Mouse (Mus musculus): ENCODE measurements at regions not wholly inside any gene's neighbourhood (a gene's known extent, or its start where the extent isn't known, plus 50 kb on each side); places are given as distances from the start of the nearest gene placed in this dataset.
A peak's percentile ranks its signal among the peaks of the same experiment; 100 is the strongest.

DNA sequence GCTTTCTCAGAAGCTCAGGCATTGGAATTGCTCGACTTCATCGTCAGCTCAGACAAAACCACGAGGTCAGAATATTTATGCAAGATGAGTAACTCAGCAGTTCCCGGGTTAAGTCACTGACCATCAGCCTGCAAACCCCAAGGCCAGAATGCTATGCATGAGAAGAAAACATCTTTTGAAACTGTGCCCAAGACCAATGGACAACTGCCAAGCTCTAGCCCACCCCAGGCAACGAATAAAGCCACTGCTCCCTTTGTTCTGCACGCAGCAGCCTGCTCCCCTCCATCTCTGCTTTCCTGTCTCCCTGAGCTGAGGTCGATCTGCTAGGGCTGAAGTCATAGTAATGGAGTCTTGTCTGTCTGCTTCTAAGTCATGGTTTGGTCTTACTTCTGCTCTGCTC is 61.7 kb upstream of the Gpc1 start:
- Histone ChIP-seq H3K4me2 (replicated peaks; ENCODE audit: low read depth, low read length) (no peak overlapping the region), H3K27ac (ENCODE audit: low read length) (no peak overlapping the region), H3K27me3 (replicated peaks; ENCODE audit: insufficient read depth, low read length) (no peaks in the 10 kb centered on the region), H3K36me3 (ENCODE audit: insufficient read depth, low read length) (no peaks in the 10 kb centered on the region), H3K9ac (replicated peaks; ENCODE audit: low read depth) (no peak overlapping the region), H3K9me3 (ENCODE audit: low read length) (no peaks in the 10 kb centered on the region), H3K4me1 (ENCODE audit: insufficient read depth, low read depth, low read length) (no peaks in the 10 kb centered on the region), H3K4me3 (ENCODE audit: low read depth, low read length) (no peak overlapping the region)
- DNase-seq (ENCODE audit: low spot score) (no peak), ATAC-seq (no peak)
- WGBS: 45% methylated on average over 7 of the region's 7 CpGs
- TF ChIP-seq CTCF (IDR thresholded peaks at IDR 0.05): no peak
- TF ChIP-seq EP300 (IDR thresholded peaks at IDR 0.05): no peak

DNA sequence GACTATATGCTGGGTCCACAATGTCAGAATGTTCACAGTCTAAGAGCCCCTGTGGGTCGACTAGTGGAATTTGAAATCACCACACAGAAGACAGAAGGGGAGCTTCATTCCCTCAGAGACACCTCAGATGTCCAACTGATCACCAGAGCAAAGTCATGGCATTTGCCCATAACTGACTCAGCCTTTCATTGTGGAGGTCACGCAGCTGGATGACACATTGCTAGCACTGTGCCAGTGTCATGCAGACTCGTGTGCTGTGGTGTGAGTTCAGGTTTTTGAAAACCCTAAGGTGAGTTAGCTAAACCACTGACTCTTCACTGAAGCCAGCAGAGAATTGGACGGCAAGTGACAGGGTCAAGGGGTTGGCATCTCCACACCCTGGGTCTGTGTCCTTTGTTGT is 62.3 kb upstream of the Gpc1 start:
- ATAC-seq: no peak
- WGBS: 53% methylated on average over 4 of the region's 4 CpGs

DNA sequence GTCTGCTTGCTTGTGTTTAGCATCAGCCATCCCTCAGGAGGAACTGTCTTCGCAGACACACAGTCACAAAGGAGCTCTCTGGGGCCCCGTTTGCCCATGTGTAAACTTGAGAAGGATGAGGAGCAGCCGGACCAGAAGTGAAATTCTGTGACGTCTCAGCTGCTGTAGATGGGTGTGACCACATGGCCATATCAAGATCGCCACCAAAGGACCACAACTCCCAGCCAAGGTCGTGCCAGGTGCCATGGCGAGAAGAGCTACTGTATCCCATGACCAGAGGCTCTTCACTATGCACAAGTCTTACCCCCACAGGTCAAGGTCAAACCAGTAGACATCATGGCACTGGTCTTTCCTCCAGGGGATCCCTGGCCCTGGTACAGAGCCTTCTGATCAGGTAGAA is 64.9 kb upstream of the Gpc1 start:
- 68% methylated on average over 7 of the region's 7 CpGs for WGBS
- Histone ChIP-seq H3K9me3 (ENCODE audit: low read length) (no peaks in the 10 kb centered on the region), H3K4me2 (replicated peaks; ENCODE audit: low read depth, low read length) (no peak overlapping the region), H3K9ac (replicated peaks; ENCODE audit: low read depth) (no peak overlapping the region), H3K4me1 (ENCODE audit: insufficient read depth, low read depth, low read length) (no peaks in the 10 kb centered on the region), H3K4me3 (ENCODE audit: low read depth, low read length) (no peak overlapping the region), H3K27me3 (replicated peaks; ENCODE audit: insufficient read depth, low read length) (no peaks in the 10 kb centered on the region), H3K36me3 (ENCODE audit: insufficient read depth, low read length) (no peaks in the 10 kb centered on the region), H3K27ac (ENCODE audit: low read length) (no peak overlapping the region)
- DNase-seq (ENCODE audit: low spot score) (no peak), ATAC-seq (no peak)
- TF ChIP-seq CTCF (IDR thresholded peaks at IDR 0.05) (no peak), EP300 (IDR thresholded peaks at IDR 0.05) (no peak)

More for the DNA sequence above, 62.3 kb upstream of the Gpc1 start:
- Histone ChIP-seq H3K36me3 (ENCODE audit: insufficient read depth, low read length) (no peaks in the 10 kb centered on the region), H3K4me2 (replicated peaks; ENCODE audit: low read depth, low read length) (no peak overlapping the region), H3K9ac (replicated peaks; ENCODE audit: low read depth) (no peak overlapping the region), H3K27ac (ENCODE audit: low read length) (no peak overlapping the region), H3K4me1 (ENCODE audit: insufficient read depth, low read depth, low read length) (no peaks in the 10 kb centered on the region), H3K27me3 (replicated peaks; ENCODE audit: insufficient read depth, low read length) (no peaks in the 10 kb centered on the region), H3K9me3 (ENCODE audit: low read length) (no peaks in the 10 kb centered on the region), H3K4me3 (ENCODE audit: low read depth, low read length) (no peak overlapping the region)
- no peak for TF ChIP-seq CTCF (IDR thresholded peaks at IDR 0.05)
- no peak for TF ChIP-seq EP300 (IDR thresholded peaks at IDR 0.05)
- DNase-seq (ENCODE audit: low spot score): no peak

DNA sequence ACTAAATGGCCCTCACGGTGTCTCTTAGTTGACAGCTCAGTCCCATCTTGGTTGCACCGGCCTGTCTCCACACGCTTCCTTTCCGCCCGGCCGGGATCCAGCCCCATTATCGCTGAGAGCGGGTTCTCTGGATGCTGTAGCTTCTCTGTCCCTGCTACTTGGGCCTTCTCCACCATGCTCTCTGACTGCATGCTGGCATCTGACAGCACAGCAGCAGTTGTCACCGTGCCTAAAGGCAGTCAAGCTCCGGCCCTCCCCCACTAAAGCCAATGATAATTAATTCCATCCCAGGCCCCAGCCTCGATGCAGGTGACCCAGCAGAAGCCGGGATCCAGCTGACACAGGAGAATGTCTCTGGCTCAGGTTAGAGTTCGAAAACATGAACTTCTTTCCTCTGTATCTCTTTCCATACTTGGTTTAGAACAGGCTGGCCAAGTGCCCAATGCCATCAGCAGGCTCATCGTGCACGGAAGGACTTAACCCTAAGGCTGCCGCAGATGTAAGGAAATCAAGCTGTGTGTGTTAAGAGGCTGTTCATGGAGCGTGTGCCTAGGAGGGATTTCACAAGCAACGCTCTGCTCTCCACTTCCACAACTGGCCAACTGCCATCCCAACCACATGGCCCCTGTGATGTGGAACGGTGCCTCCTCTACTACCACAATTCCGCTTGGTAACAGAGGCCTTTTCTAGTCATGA is 76.5 kb upstream of the Gpc1 start:
- WGBS: 57% methylated on average over 20 of the region's 20 CpGs
- Histone ChIP-seq H3K27ac (ENCODE audit: low read length) (no peak overlapping the region), H3K4me3 (ENCODE audit: low read depth, low read length) (no peak overlapping the region), H3K9ac (replicated peaks; ENCODE audit: low read depth) (no peak overlapping the region), H3K36me3 (ENCODE audit: insufficient read depth, low read length) (no peaks in the 10 kb centered on the region), H3K4me2 (replicated peaks; ENCODE audit: low read depth, low read length) (no peak overlapping the region), H3K4me1 (ENCODE audit: insufficient read depth, low read depth, low read length) (no peaks in the 10 kb centered on the region), H3K9me3 (ENCODE audit: low read length) (no peaks in the 10 kb centered on the region), H3K27me3 (replicated peaks; ENCODE audit: insufficient read depth, low read length) (no peaks in the 10 kb centered on the region)
- ATAC-seq (no peak), DNase-seq (ENCODE audit: low spot score) (peak; percentile 52)
- no peak for TF ChIP-seq CTCF (IDR thresholded peaks at IDR 0.05)
- no peak for TF ChIP-seq EP300 (IDR thresholded peaks at IDR 0.05)

DNA sequence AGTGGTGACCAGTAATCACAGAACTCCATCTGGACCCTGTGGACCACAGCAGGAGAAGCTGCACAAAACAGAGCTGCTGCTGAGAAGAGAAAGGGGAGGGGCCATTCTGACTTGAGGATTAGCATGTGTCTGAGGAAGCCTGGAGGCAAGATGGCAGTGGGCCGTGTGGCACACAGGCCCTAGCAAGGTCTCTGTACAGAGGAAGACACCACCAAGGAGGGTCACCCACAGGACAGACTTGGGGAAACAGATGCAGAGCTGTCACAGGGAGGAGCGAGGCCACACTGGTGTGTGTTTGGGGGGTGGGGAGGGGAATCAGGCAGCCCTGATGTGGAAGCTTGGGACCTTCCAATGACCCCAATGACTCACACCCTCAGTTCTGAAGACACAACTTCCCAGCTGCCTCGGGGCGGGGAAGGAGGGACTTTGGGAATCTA is 79.7 kb upstream of the Gpc1 start:
- H3K27ac ChIP-seq (ENCODE audit: low read length): no peak overlapping the region
- DNase-seq (ENCODE audit: low spot score): peak; percentile 75
- H3K36me3 ChIP-seq (ENCODE audit: insufficient read depth, low read length): no peaks in the 10 kb centered on the region
- H3K27me3 ChIP-seq (replicated peaks; ENCODE audit: insufficient read depth, low read length): no peaks in the 10 kb centered on the region
- TF ChIP-seq EP300 (IDR thresholded peaks at IDR 0.05) (no peak), CTCF (IDR thresholded peaks at IDR 0.05) (no peak)
- WGBS: 29% methylated on average over 4 of the region's 4 CpGs
- ATAC-seq: peak; percentile 78
- no peaks in the 10 kb centered on the region for H3K9me3 ChIP-seq (ENCODE audit: low read length)
- H3K4me3 ChIP-seq (ENCODE audit: low read depth, low read length): no peak overlapping the region
- no peaks in the 10 kb centered on the region for H3K4me1 ChIP-seq (ENCODE audit: insufficient read depth, low read depth, low read length)
- no peak overlapping the region for H3K9ac ChIP-seq (replicated peaks; ENCODE audit: low read depth)
- no peak overlapping the region for H3K4me2 ChIP-seq (replicated peaks; ENCODE audit: low read depth, low read length)

DNA sequence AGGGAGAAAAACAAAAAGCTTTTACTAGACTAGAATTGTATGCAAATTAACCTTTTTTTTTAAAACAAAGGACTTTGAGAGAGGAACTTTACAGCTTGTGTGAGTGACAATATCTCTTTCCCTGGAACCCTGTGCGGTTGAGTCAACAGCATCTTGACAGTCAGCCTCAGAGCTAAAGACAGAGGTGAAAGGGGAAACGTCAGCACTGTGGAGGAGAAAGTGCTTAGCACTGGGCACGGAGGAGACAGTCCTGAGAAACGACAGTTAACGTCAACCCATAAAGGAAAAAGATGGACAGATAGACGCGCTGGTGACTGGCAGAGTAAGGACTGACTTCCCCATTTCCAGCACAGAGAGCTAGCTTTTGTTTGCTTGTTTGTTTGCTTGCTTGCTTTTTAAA is 82.0 kb upstream of the Gpc1 start:
- Histone ChIP-seq H3K4me2 (replicated peaks; ENCODE audit: low read depth, low read length) (no peak overlapping the region), H3K9me3 (ENCODE audit: low read length) (no peaks in the 10 kb centered on the region), H3K36me3 (ENCODE audit: insufficient read depth, low read length) (no peaks in the 10 kb centered on the region), H3K27ac (ENCODE audit: low read length) (no peak overlapping the region), H3K27me3 (replicated peaks; ENCODE audit: insufficient read depth, low read length) (no peaks in the 10 kb centered on the region), H3K4me3 (ENCODE audit: low read depth, low read length) (no peak overlapping the region), H3K4me1 (ENCODE audit: insufficient read depth, low read depth, low read length) (no peaks in the 10 kb centered on the region), H3K9ac (replicated peaks; ENCODE audit: low read depth) (no peak overlapping the region)
- DNase-seq (ENCODE audit: low spot score) (no peak), ATAC-seq (no peak)
- TF ChIP-seq EP300 (IDR thresholded peaks at IDR 0.05): no peak
- no peak for TF ChIP-seq CTCF (IDR thresholded peaks at IDR 0.05)
- 42% methylated on average over 7 of the region's 7 CpGs for WGBS

DNA sequence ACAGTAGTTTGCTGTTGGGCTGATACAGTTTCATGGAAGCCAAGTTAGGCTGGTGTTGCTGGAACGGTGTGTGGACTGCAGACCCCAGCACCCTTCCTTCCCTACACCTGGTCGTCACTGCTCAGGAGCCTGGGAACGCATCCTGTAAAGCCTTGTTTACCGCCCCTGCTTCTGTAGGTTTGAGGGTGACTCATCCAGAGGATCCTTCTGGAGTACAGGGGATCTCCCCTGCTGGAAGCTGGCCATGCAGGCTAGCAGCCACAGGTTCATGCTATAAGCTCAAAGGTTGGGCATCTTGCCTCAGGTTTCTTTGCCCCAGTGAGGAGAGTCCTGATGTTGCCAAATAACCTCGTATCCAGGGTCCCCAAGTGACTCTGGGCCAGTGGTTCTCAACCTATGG is 86.2 kb upstream of the Gpc1 start:
- Histone ChIP-seq H3K4me3 (ENCODE audit: low read depth, low read length) (no peak overlapping the region), H3K27me3 (replicated peaks; ENCODE audit: insufficient read depth, low read length) (no peaks in the 10 kb centered on the region), H3K27ac (ENCODE audit: low read length) (no peak overlapping the region), H3K4me1 (ENCODE audit: insufficient read depth, low read depth, low read length) (no peaks in the 10 kb centered on the region), H3K36me3 (ENCODE audit: insufficient read depth, low read length) (no peaks in the 10 kb centered on the region), H3K9ac (replicated peaks; ENCODE audit: low read depth) (no peak overlapping the region), H3K9me3 (ENCODE audit: low read length) (no peaks in the 10 kb centered on the region), H3K4me2 (replicated peaks; ENCODE audit: low read depth, low read length) (no peak overlapping the region)
- WGBS: 60% methylated on average over 5 of the region's 5 CpGs
- no peak for ATAC-seq
- DNase-seq (ENCODE audit: low spot score): no peak
- TF ChIP-seq EP300 (IDR thresholded peaks at IDR 0.05) (no peak), CTCF (IDR thresholded peaks at IDR 0.05) (no peak)

Data from lung, postnatal 0 days (tissue).